Mouse (Mus musculus): ENCODE measurements around the gene Herc4. TPM values are rescaled to one million over a fixed set of nuclear protein-coding genes. Genes with fewer than 3 reads are reported as not detected.
"Not testable (repeated sequence)": the region's sequence is repeated elsewhere in the genome, so short reads cannot be mapped to it uniquely, and the experiment has no call there.

Herc4 gene
- polyA plus RNA-seq, 1 experiment from 2014 or later, result 25.4 TPM

- H3K27ac ChIP-seq (replicated peaks), result no peak overlapping the region
- H3K4me2 ChIP-seq, result peak overlapping the region; percentile 77
- H3K4me1 ChIP-seq (replicated peaks), result peaks cover 27% of the 10 kb centered on the region
- peaks cover 29% of the 10 kb centered on the region for H3K36me3 ChIP-seq
- ATAC-seq (ENCODE audit: low read depth), result no peak
- WGBS, result 30% methylated on average over 5 of the region's 5 CpGs
- peak overlapping the region; percentile 85 for H3K4me3 ChIP-seq
- H3K27me3 ChIP-seq, result no peaks in the 10 kb centered on the region
- H3K9ac ChIP-seq, result peak overlapping the region; percentile 98
- 0 out of 2 replicates have a peak, but pooled peaks cover under 1% of the 10 kb centered on the region for H3K9me3 ChIP-seq
Observed at GRCm38 (mm10) chr10:63337326-63337725, 93.7 kb downstream of the Herc4 start.

GRCm38 (mm10) chr10:63337951-63338836 lies 94.6 kb downstream of the Herc4 start:
- Histone ChIP-seq H3K27me3 (no peaks in the 10 kb centered on the region), H3K4me2 (peak overlapping the region; percentile 77), H3K36me3 (peaks cover 20% of the 10 kb centered on the region), H3K9me3 (0 out of 2 replicates have a peak, but pooled peaks cover 2% of the 10 kb centered on the region), H3K9ac (peak overlapping the region; percentile 98), H3K4me1 (replicated peaks) (peaks cover 27% of the 10 kb centered on the region), H3K4me3 (peak overlapping the region; percentile 85), H3K27ac (replicated peaks) (peak overlapping the region; percentile 95)
- WGBS, result 1% methylated on average over 64 of the region's 113 CpGs
- ATAC-seq (ENCODE audit: low read depth), result peak; percentile 86

GRCm38 (mm10) chr10:63338914-63339643 lies 95.5 kb downstream of the Herc4 start:
- under 1% methylated on average over 71 of the region's 74 CpGs for WGBS
- Histone ChIP-seq H3K27ac (replicated peaks) (peak overlapping the region; percentile 95), H3K9me3 (0 out of 2 replicates have a peak, but pooled peaks cover 2% of the 10 kb centered on the region), H3K4me3 (peak overlapping the region; percentile 85), H3K27me3 (no peaks in the 10 kb centered on the region), H3K36me3 (peaks cover 11% of the 10 kb centered on the region; the same call in 1 of the 2 replicates), H3K9ac (peak overlapping the region; percentile 98), H3K4me2 (peak overlapping the region; percentile 77), H3K4me1 (replicated peaks) (peaks cover 27% of the 10 kb centered on the region)
- ATAC-seq (ENCODE audit: low read depth), result peak; percentile 98

GRCm38 (mm10) chr10:63341351-63341750 lies 97.7 kb downstream of the Herc4 start:
- Histone ChIP-seq H3K36me3 (no peaks in the 10 kb centered on the region), H3K4me3 (no peak overlapping the region), H3K4me1 (replicated peaks) (peaks cover 21% of the 10 kb centered on the region), H3K9me3 (0 out of 2 replicates have a peak, but pooled peaks cover 2% of the 10 kb centered on the region), H3K27me3 (no peaks in the 10 kb centered on the region), H3K9ac (no peak overlapping the region), H3K4me2 (no peak overlapping the region), H3K27ac (replicated peaks) (no peak overlapping the region)
- WGBS, result 83% methylated on average over 2 of the region's 2 CpGs
- no peak for ATAC-seq (ENCODE audit: low read depth)

GRCm38 (mm10) chr10:63344751-63345150 lies 101.1 kb downstream of the Herc4 start:
- Histone ChIP-seq H3K4me3 (no peak overlapping the region), H3K4me2 (no peak overlapping the region), H3K9me3 (0 out of 2 replicates have a peak, but pooled peaks cover 2% of the 10 kb centered on the region), H3K27me3 (no peaks in the 10 kb centered on the region), H3K4me1 (replicated peaks) (no peaks in the 10 kb centered on the region), H3K36me3 (no peaks in the 10 kb centered on the region), H3K9ac (no peak overlapping the region), H3K27ac (replicated peaks) (no peak overlapping the region)
- 95% methylated on average over 3 of the region's 3 CpGs for whole genome bisulfite sequencing
- no peak for ATAC-seq (ENCODE audit: low read depth)

GRCm38 (mm10) chr10:63348291-63348690 lies 104.7 kb downstream of the Herc4 start:
- H3K9ac ChIP-seq, result no peak overlapping the region
- H3K36me3 ChIP-seq, result no peaks in the 10 kb centered on the region
- WGBS, result 69% methylated on average over 3 of the region's 3 CpGs
- no peak overlapping the region for H3K4me3 ChIP-seq
- no peaks in the 10 kb centered on the region for H3K27me3 ChIP-seq
- H3K27ac ChIP-seq (replicated peaks), result no peak overlapping the region
- no peak for ATAC-seq (ENCODE audit: low read depth)
- no peaks in the 10 kb centered on the region for H3K4me1 ChIP-seq (replicated peaks)
- H3K9me3 ChIP-seq, result no peaks in the 10 kb centered on the region
- H3K4me2 ChIP-seq, result no peak overlapping the region

- H3K36me3 ChIP-seq, result no peaks in the 10 kb centered on the region
- no peaks in the 10 kb centered on the region for H3K4me1 ChIP-seq (replicated peaks)
- H3K9ac ChIP-seq, result no peak overlapping the region
- no peak overlapping the region for H3K4me3 ChIP-seq
- H3K27ac ChIP-seq (replicated peaks), result no peak overlapping the region
- WGBS, result 92% methylated on average over 7 of the region's 7 CpGs
- ATAC-seq (ENCODE audit: low read depth), result no peak
- no peak overlapping the region for H3K4me2 ChIP-seq
- H3K9me3 ChIP-seq, result no peaks in the 10 kb centered on the region
- H3K27me3 ChIP-seq, result no peaks in the 10 kb centered on the region
Observed at GRCm38 (mm10) chr10:63350666-63351065, 107.1 kb downstream of the Herc4 start.

GRCm38 (mm10) chr10:63351099-63351498 lies 107.5 kb downstream of the Herc4 start:
- H3K9me3 ChIP-seq; H3K4me1 ChIP-seq (replicated peaks); H3K9ac ChIP-seq; H3K4me2 ChIP-seq; ATAC-seq (ENCODE audit: low read depth); H3K36me3 ChIP-seq; H3K27me3 ChIP-seq; H3K27ac ChIP-seq (replicated peaks); H3K4me3 ChIP-seq: not testable (repeated sequence)
- 85% methylated on average over 7 of the region's 7 CpGs for whole genome bisulfite sequencing

GRCm38 (mm10) chr10:63352111-63352510 lies 108.5 kb downstream of the Herc4 start:
- Histone ChIP-seq H3K4me3 (no peak overlapping the region), H3K4me2 (no peak overlapping the region), H3K36me3 (no peaks in the 10 kb centered on the region), H3K27ac (replicated peaks) (no peak overlapping the region), H3K9me3 (no peaks in the 10 kb centered on the region), H3K27me3 (no peaks in the 10 kb centered on the region), H3K4me1 (replicated peaks) (no peaks in the 10 kb centered on the region), H3K9ac (no peak overlapping the region)
- 85% methylated on average over 5 of the region's 5 CpGs for WGBS
- no peak for ATAC-seq (ENCODE audit: low read depth)

GRCm38 (mm10) chr10:63360502-63360901 lies 116.9 kb downstream of the Herc4 start:
- WGBS, result 64% methylated on average over 1 of the region's 1 CpGs
- no peaks in the 10 kb centered on the region for H3K36me3 ChIP-seq
- H3K9me3 ChIP-seq, result no peaks in the 10 kb centered on the region

GRCm38 (mm10) chr10:63365918-63366455 lies 122.4 kb downstream of the Herc4 start:
- no peak for ATAC-seq (ENCODE audit: low read depth)
- H3K4me3 ChIP-seq, result no peak overlapping the region
- H3K9me3 ChIP-seq, result no peaks in the 10 kb centered on the region
- no peaks in the 10 kb centered on the region for H3K27me3 ChIP-seq
- no peaks in the 10 kb centered on the region for H3K36me3 ChIP-seq
- H3K4me1 ChIP-seq (replicated peaks), result no peaks in the 10 kb centered on the region
- H3K9ac ChIP-seq, result no peak overlapping the region
- H3K27ac ChIP-seq (replicated peaks), result no peak overlapping the region
- 57% methylated on average over 7 of the region's 7 CpGs for WGBS
- H3K4me2 ChIP-seq, result no peak overlapping the region

More at GRCm38 (mm10) chr10:63360502-63360901, 116.9 kb downstream of the Herc4 start:
- Histone ChIP-seq H3K4me3 (no peak overlapping the region), H3K27ac (replicated peaks) (no peak overlapping the region), H3K9ac (no peak overlapping the region), H3K27me3 (no peaks in the 10 kb centered on the region), H3K4me2 (no peak overlapping the region), H3K4me1 (replicated peaks) (no peaks in the 10 kb centered on the region)
- no peak for ATAC-seq (ENCODE audit: low read depth)

- H3K36me3 ChIP-seq, result no peaks in the 10 kb centered on the region
- H3K9ac ChIP-seq, result no peak overlapping the region
- no peak for ATAC-seq (ENCODE audit: low read depth)
- no peak overlapping the region for H3K4me3 ChIP-seq
- H3K9me3 ChIP-seq, result no peaks in the 10 kb centered on the region
- H3K27ac ChIP-seq (replicated peaks), result no peak overlapping the region
- no peaks in the 10 kb centered on the region for H3K27me3 ChIP-seq
- H3K4me1 ChIP-seq (replicated peaks), result no peaks in the 10 kb centered on the region
- 84% methylated on average over 6 of the region's 6 CpGs for WGBS
- H3K4me2 ChIP-seq, result no peak overlapping the region
Observed at GRCm38 (mm10) chr10:63367386-63367785, 123.8 kb downstream of the Herc4 start.
